ENCODE assay signal across 8 mouse cellular contexts in genomic region chr19:6278439-6279073, GRCm38 (mm10). TPM values are rescaled to one million over a fixed set of nuclear protein-coding genes. Genes with fewer than 3 reads are reported as not detected.
DNase-seq lines count a peak whose midpoint lies in the region; ATAC-seq and TF ChIP-seq lines count a peak whose summit lies in the region.

No protein-coding gene starts in this region.

- no peak for ATAC-seq in kidney, embryonic 14.5 days (ENCODE audit: low FRiP score, low TSS enrichment)
- ATAC-seq in embryonic facial prominence, embryonic 15.5 days (ENCODE audit: insufficient number of reproducible peaks, low FRiP score, low TSS enrichment, low read depth), result no peak
- ATAC-seq in limb, embryonic 14.5 days (ENCODE audit: low FRiP score, low read depth), result no peak
- no peak for ATAC-seq in neural tube, embryonic 13.5 days (ENCODE audit: low read depth)

- peak overlapping the region; percentile 61; the same call in 1 of the 2 replicates for H3K27ac ChIP-seq in kidney, embryonic 14.5 days (ENCODE audit: low read depth, low read length)
- peak overlapping the region; percentile 88 for H3K27ac ChIP-seq in embryonic facial prominence, embryonic 15.5 days (replicated peaks)
- H3K27ac ChIP-seq in limb, embryonic 14.5 days (replicated peaks; ENCODE audit: low read depth, low read length), result peak overlapping the region; percentile 50; the same call in 1 of the 2 replicates
- H3K27ac ChIP-seq in neural tube, embryonic 13.5 days (replicated peaks), result no peak overlapping the region

- no peaks in the 10 kb centered on the region for H3K9me3 ChIP-seq in kidney, embryonic 14.5 days (ENCODE audit: control insufficient read depth, low read length)
- no peaks in the 10 kb centered on the region for H3K9me3 ChIP-seq in embryonic facial prominence, embryonic 15.5 days (replicated peaks)
- no peaks in the 10 kb centered on the region for H3K9me3 ChIP-seq in limb, embryonic 14.5 days (ENCODE audit: control insufficient read depth, low read length)
- no peaks in the 10 kb centered on the region for H3K9me3 ChIP-seq in neural tube, embryonic 13.5 days

- DNase-seq in kidney, postnatal 4 days, result no peak
- no peak for DNase-seq in limb, embryonic 14.5 days (ENCODE audit: low spot score)
- DNase-seq in layer of hippocampus, adult 11-12 months (ENCODE audit: low spot score), result no peak
- DNase-seq in layer of hippocampus, postnatal 36 days, result no peak
- DNase-seq in kidney, postnatal 14 days, result no peak

- peaks cover 28% of the 10 kb centered on the region for H3K4me1 ChIP-seq in kidney, embryonic 14.5 days (ENCODE audit: control insufficient read depth, insufficient read depth, low read length)
- peaks cover 42% of the 10 kb centered on the region for H3K4me1 ChIP-seq in embryonic facial prominence, embryonic 15.5 days
- H3K4me1 ChIP-seq in limb, embryonic 14.5 days (ENCODE audit: control insufficient read depth, insufficient read depth, low read length), result peaks cover 22% of the 10 kb centered on the region
- H3K4me1 ChIP-seq in neural tube, embryonic 13.5 days (replicated peaks), result peaks cover 50% of the 10 kb centered on the region

- WGBS in kidney, embryonic 14.5 days, result 21% methylated on average over 6 of the region's 6 CpGs
- WGBS in embryonic facial prominence, embryonic 15.5 days, result 21% methylated on average over 6 of the region's 6 CpGs
- WGBS in limb, embryonic 14.5 days, result 24% methylated on average over 6 of the region's 6 CpGs
- WGBS in neural tube, embryonic 13.5 days, result 33% methylated on average over 6 of the region's 6 CpGs

- no peak for TF ChIP-seq POLR2A in limb, embryonic 14.5 days (IDR thresholded peaks at IDR 0.05; ENCODE audit: borderline replicate concordance, extremely low read depth, insufficient read depth, insufficient read length)

- H3K4me2 ChIP-seq in kidney, embryonic 14.5 days (replicated peaks; ENCODE audit: low read depth, low read length), result peak overlapping the region; percentile 62
- peak overlapping the region; percentile 97 for H3K4me2 ChIP-seq in embryonic facial prominence, embryonic 15.5 days (replicated peaks)
- H3K4me2 ChIP-seq in limb, embryonic 14.5 days (replicated peaks; ENCODE audit: low read depth, low read length, severe bottlenecking), result peak overlapping the region; percentile 78
- peak overlapping the region; percentile 78 for H3K4me2 ChIP-seq in neural tube, embryonic 13.5 days

- H3K4me3 ChIP-seq in kidney, embryonic 14.5 days (ENCODE audit: low read length), result peak overlapping the region; percentile 82
- H3K4me3 ChIP-seq in embryonic facial prominence, embryonic 15.5 days (replicated peaks), result peak overlapping the region; percentile 82
- H3K4me3 ChIP-seq in limb, embryonic 14.5 days (replicated peaks; ENCODE audit: low read length), result peak overlapping the region; percentile 91
- peak overlapping the region; percentile 93 for H3K4me3 ChIP-seq in neural tube, embryonic 13.5 days

- peaks cover 36% of the 10 kb centered on the region for H3K36me3 ChIP-seq in kidney, embryonic 14.5 days (ENCODE audit: control insufficient read depth, insufficient read depth, low read length)
- H3K36me3 ChIP-seq in embryonic facial prominence, embryonic 15.5 days, result peaks cover 36% of the 10 kb centered on the region
- peaks cover 42% of the 10 kb centered on the region for H3K36me3 ChIP-seq in limb, embryonic 14.5 days (ENCODE audit: control insufficient read depth, insufficient read depth, low read length)
- peaks cover 36% of the 10 kb centered on the region for H3K36me3 ChIP-seq in neural tube, embryonic 13.5 days

- peak overlapping the region; percentile 85; the same call in 1 of the 2 replicates for H3K9ac ChIP-seq in kidney, embryonic 14.5 days (ENCODE audit: low read depth, low read length)
- H3K9ac ChIP-seq in embryonic facial prominence, embryonic 15.5 days, result 0 out of 2 replicates have a peak overlapping the region, but pooled peaks have one; percentile 1
- H3K9ac ChIP-seq in limb, embryonic 14.5 days (ENCODE audit: low read depth, low read length, severe bottlenecking), result peak overlapping the region; percentile 80
- peak overlapping the region; percentile 92 for H3K9ac ChIP-seq in neural tube, embryonic 13.5 days

- no peaks in the 10 kb centered on the region for H3K27me3 ChIP-seq in kidney, embryonic 14.5 days (ENCODE audit: control insufficient read depth, insufficient read depth, low read length)
- no peaks in the 10 kb centered on the region for H3K27me3 ChIP-seq in embryonic facial prominence, embryonic 15.5 days
- no peaks in the 10 kb centered on the region for H3K27me3 ChIP-seq in limb, embryonic 14.5 days (ENCODE audit: control insufficient read depth, insufficient read depth, low read length)
- no peaks in the 10 kb centered on the region for H3K27me3 ChIP-seq in neural tube, embryonic 13.5 days

RNA-seq across cellular contexts. Expression of gene Ehd1, which starts 2.0 kb away (rescaled TPM):
- 38.3 and 46.0 TPM in 2 replicates for polyA plus RNA-seq in kidney, embryonic 14.5 days (2014; fragmentation: Nextera tagmentation; extraction: Ambion mirVana)
- 77.2 and 83.5 TPM in 2 replicates for polyA plus RNA-seq in embryonic facial prominence, embryonic 15.5 days (2015; fragmentation: Nextera tagmentation; extraction: Ambion mirVana)
- polyA plus RNA-seq in limb, embryonic 14.5 days (2012; rRNA removed), result 160 and 232 TPM in 2 replicates
- polyA plus RNA-seq in limb, embryonic 14.5 days (2014; fragmentation: Nextera tagmentation; extraction: Ambion mirVana), result 68.7 and 81.8 TPM in 2 replicates
- polyA plus RNA-seq in neural tube, embryonic 13.5 days (2015; fragmentation: Nextera tagmentation; extraction: Ambion mirVana), result 85.5 and 101 TPM in 2 replicates
- total RNA-seq in layer of hippocampus, postnatal 36 days (2021), result 10 to 100 TPM; 72.8 to 82.2 TPM

RNA-seq across cellular contexts. Expression of gene Cdc42bpg, which starts 27.7 kb away (rescaled TPM):
- 0.89 and 2.0 TPM in 2 replicates for polyA plus RNA-seq in kidney, embryonic 14.5 days (2014; fragmentation: Nextera tagmentation; extraction: Ambion mirVana)
- 1.5 and 2.5 TPM in 2 replicates for polyA plus RNA-seq in embryonic facial prominence, embryonic 15.5 days (2015; fragmentation: Nextera tagmentation; extraction: Ambion mirVana)
- 15.2 and 17.0 TPM in 2 replicates for polyA plus RNA-seq in limb, embryonic 14.5 days (2012; rRNA removed)
- polyA plus RNA-seq in limb, embryonic 14.5 days (2014; fragmentation: Nextera tagmentation; extraction: Ambion mirVana), result 1.4 and 2.0 TPM in 2 replicates
- 0.26 and 0.57 TPM in 2 replicates for polyA plus RNA-seq in neural tube, embryonic 13.5 days (2015; fragmentation: Nextera tagmentation; extraction: Ambion mirVana)
- 1 to 10 TPM; 4.3 to 6.9 TPM for total RNA-seq in layer of hippocampus, postnatal 36 days (2021)

RNA-seq across cellular contexts. Expression of gene Atg2a, which starts 37.1 kb away (rescaled TPM):
- polyA plus RNA-seq in kidney, embryonic 14.5 days (2014; fragmentation: Nextera tagmentation; extraction: Ambion mirVana), result 7.2 and 12.4 TPM in 2 replicates
- 10.3 and 11.0 TPM in 2 replicates for polyA plus RNA-seq in embryonic facial prominence, embryonic 15.5 days (2015; fragmentation: Nextera tagmentation; extraction: Ambion mirVana)
- polyA plus RNA-seq in limb, embryonic 14.5 days (2012; rRNA removed), result 18.3 and 25.7 TPM in 2 replicates
- polyA plus RNA-seq in limb, embryonic 14.5 days (2014; fragmentation: Nextera tagmentation; extraction: Ambion mirVana), result 10.6 and 14.6 TPM in 2 replicates
- polyA plus RNA-seq in neural tube, embryonic 13.5 days (2015; fragmentation: Nextera tagmentation; extraction: Ambion mirVana), result 11.6 and 11.8 TPM in 2 replicates
- 10 to 100 TPM; 31.3 to 34.0 TPM for total RNA-seq in layer of hippocampus, postnatal 36 days (2021)

RNA-seq across cellular contexts. Expression of gene Ppp2r5b, which starts 42.9 kb away (rescaled TPM):
- 16.4 and 19.7 TPM in 2 replicates for polyA plus RNA-seq in kidney, embryonic 14.5 days (2014; fragmentation: Nextera tagmentation; extraction: Ambion mirVana)
- polyA plus RNA-seq in embryonic facial prominence, embryonic 15.5 days (2015; fragmentation: Nextera tagmentation; extraction: Ambion mirVana), result 39.2 and 39.7 TPM in 2 replicates
- 45.0 and 48.1 TPM in 2 replicates for polyA plus RNA-seq in limb, embryonic 14.5 days (2012; rRNA removed)
- 27.5 and 27.8 TPM in 2 replicates for polyA plus RNA-seq in limb, embryonic 14.5 days (2014; fragmentation: Nextera tagmentation; extraction: Ambion mirVana)
- 103 and 111 TPM in 2 replicates for polyA plus RNA-seq in neural tube, embryonic 13.5 days (2015; fragmentation: Nextera tagmentation; extraction: Ambion mirVana)
- 100 to 1,000 TPM; 135 to 137 TPM for total RNA-seq in layer of hippocampus, postnatal 36 days (2021)

RNA-seq across cellular contexts. Expression of gene Gpha2, which starts 52.4 kb away (rescaled TPM):
- 0.93 TPM in 1 of 2 replicates, not detected in the other for polyA plus RNA-seq in kidney, embryonic 14.5 days (2014; fragmentation: Nextera tagmentation; extraction: Ambion mirVana)
- polyA plus RNA-seq in embryonic facial prominence, embryonic 15.5 days (2015; fragmentation: Nextera tagmentation; extraction: Ambion mirVana), result 2.5 and 3.3 TPM in 2 replicates
- 1.5 and 2.7 TPM in 2 replicates for polyA plus RNA-seq in limb, embryonic 14.5 days (2012; rRNA removed)
- polyA plus RNA-seq in limb, embryonic 14.5 days (2014; fragmentation: Nextera tagmentation; extraction: Ambion mirVana), result 1.2 and 2.3 TPM in 2 replicates
- polyA plus RNA-seq in neural tube, embryonic 13.5 days (2015; fragmentation: Nextera tagmentation; extraction: Ambion mirVana), result 0.72 TPM in 1 of 2 replicates, not detected in the other
- not detected for total RNA-seq in layer of hippocampus, postnatal 36 days (2021)

Comparison
In these comparisons a context has a peak if more than half of its experiments do, and no peak if none do; other contexts are left out.
1. H3K9ac ChIP-seq: peak in every context shown above with its lines; median percentile 92 in neural tube, embryonic 13.5 days; 85 in kidney, embryonic 14.5 days; 80 in limb, embryonic 14.5 days; 1 in embryonic facial prominence, embryonic 15.5 days.